Mouse (Mus musculus) MEL (cell line): ENCODE measurements around the gene Rnf123. TPM values are rescaled to one million over a fixed set of nuclear protein-coding genes. Genes with fewer than 3 reads are reported as not detected.

Source experiments
- DNase-seq: peaks from one replicate; pipeline ENCODE4 v3.0.0; 2011; ENCODE audit warnings: low read depth, low spot score
- H3K27ac ChIP-seq: 2 replicates; pipeline ENCODE4 v1.5.1; 2012; ENCODE audit warnings: low read depth, mild to moderate bottlenecking, control low read depth, low read length, moderate library complexity; ENCODE audit not compliant: control insufficient read depth
- H3K27me3 ChIP-seq, 2 experiments: fragments of 150-350 bp in 1 of 2; sonication (generic) in 1 of 2; 2 replicates each; pipeline ENCODE4 v1.6.1; 2012; ENCODE audit warnings: low read length in 2 of 2, mild to moderate bottlenecking in 2 of 2, improper control_type of control experiment in 1 of 2, moderate library complexity in 1 of 2; ENCODE audit not compliant: insufficient read depth in 2 of 2, control insufficient read depth in 1 of 2
- H3K36me3 ChIP-seq, 2 experiments: 2 replicates each; pipeline ENCODE4 v1.6.1; 2012 to 2014; ENCODE audit warnings: low read length in 2 of 2, improper control_type of control experiment in 1 of 2, inconsistent platforms in 1 of 2, mild to moderate bottlenecking in 1 of 2; ENCODE audit not compliant: insufficient read depth in 2 of 2, control insufficient read depth in 1 of 2
- H3K4me1 ChIP-seq, 2 experiments: fragments of 150-350 bp in 1 of 2; sonication (generic) in 1 of 2; 2 replicates each; pipeline ENCODE4 v1.6.1; 2012; ENCODE audit warnings: low read length in 2 of 2, improper control_type of control experiment in 1 of 2, mild to moderate bottlenecking in 1 of 2; ENCODE audit not compliant: insufficient read depth in 2 of 2, control insufficient read depth in 1 of 2
- H3K4me3 ChIP-seq, 2 experiments: fragments of 150-350 bp in 1 of 2; sonication (generic) in 1 of 2; 2 replicates each; pipeline ENCODE4 v1.5.1; 2012; ENCODE audit warnings: low read depth in 2 of 2, low read length in 2 of 2, mild to moderate bottlenecking in 2 of 2, moderate library complexity in 2 of 2, control low read depth in 1 of 2, improper control_type of control experiment in 1 of 2; ENCODE audit not compliant: control insufficient read depth in 1 of 2, insufficient read depth in 1 of 2
- H3K79me2 ChIP-seq: 2 replicates; pipeline ENCODE4 v1.6.1; 2012; ENCODE audit warnings: mild to moderate bottlenecking, low read length, moderate library complexity; ENCODE audit not compliant: control insufficient read depth, poor library complexity, insufficient read depth
- H3K9ac ChIP-seq: 2 replicates; pipeline ENCODE4 v1.6.1; 2012; ENCODE audit warnings: low read depth, mild to moderate bottlenecking, control low read depth, low read length, moderate library complexity; ENCODE audit not compliant: control insufficient read depth, poor library complexity, severe bottlenecking
- H3K9me3 ChIP-seq: fragments of 150-350 bp; sonication (generic); replicated peaks from 2 replicates; pipeline ENCODE4 v1.6.1; 2012; ENCODE audit warnings: mild to moderate bottlenecking, low read length, improper control_type of control experiment, moderate library complexity; ENCODE audit not compliant: insufficient read depth
- BHLHE40 ChIP-seq: IDR thresholded peaks from 2 replicates; pipeline ENCODE4 v1.6.1; 2012; ENCODE audit warnings: low read depth, mild to moderate bottlenecking, inconsistent platforms, low read length, improper control_type of control experiment, borderline replicate concordance
- CHD1 ChIP-seq: IDR thresholded peaks from 2 replicates; pipeline ENCODE4 v1.6.1; 2012; ENCODE audit warnings: low read depth, mild to moderate bottlenecking, inconsistent platforms, low read length, improper control_type of control experiment
- CHD2 ChIP-seq: IDR thresholded peaks from 2 replicates; pipeline ENCODE4 v1.6.1; 2011; ENCODE audit warnings: low read length, improper control_type of control experiment
- CTCF ChIP-seq, 3 experiments: IDR thresholded peaks in 2 of 3; conservative IDR thresholded peaks in 1 of 3; 2 replicates each; pipeline ENCODE4 v1.5.1; 2011 to 2012; ENCODE audit warnings: low read length in 3 of 3, low read depth in 2 of 3, mild to moderate bottlenecking in 2 of 3, improper control_type of control experiment in 1 of 3, inconsistent platforms in 1 of 3, mixed read lengths in 1 of 3, moderate library complexity in 1 of 3; ENCODE audit not compliant: control insufficient read depth in 1 of 3, insufficient read depth in 1 of 3, poor library complexity in 1 of 3, severe bottlenecking in 1 of 3
- E2F4 ChIP-seq: IDR thresholded peaks from 2 replicates; pipeline ENCODE4 v1.6.1; 2011; ENCODE audit warnings: low read depth, low read length, improper control_type of control experiment, borderline replicate concordance
- EP300 ChIP-seq, 2 experiments: IDR thresholded peaks; 2 replicates each; pipeline ENCODE4 v1.6.1; 2011; ENCODE audit warnings: improper control_type of control experiment in 2 of 2, low read length in 2 of 2, low read depth in 1 of 2, mild to moderate bottlenecking in 1 of 2
- ETS1 ChIP-seq: IDR thresholded peaks from 2 replicates; pipeline ENCODE4 v1.6.1; 2012; ENCODE audit warnings: low read depth, mild to moderate bottlenecking, inconsistent platforms, low read length, improper control_type of control experiment, moderate library complexity
- GATA1 ChIP-seq: IDR thresholded peaks from 2 replicates; pipeline ENCODE4 v1.6.1; 2011; ENCODE audit warnings: low read depth, low read length, improper control_type of control experiment
- KAT2A ChIP-seq: conservative IDR thresholded peaks from 2 replicates; pipeline ENCODE4 v1.6.1; 2012; ENCODE audit warnings: low read depth, low read length, improper control_type of control experiment, inconsistent platforms
- MAFK ChIP-seq: IDR thresholded peaks from 2 replicates; pipeline ENCODE4 v1.6.1; 2011; ENCODE audit warnings: low read depth, mild to moderate bottlenecking, low read length, improper control_type of control experiment, borderline replicate concordance
- MAX ChIP-seq: IDR thresholded peaks from 2 replicates; pipeline ENCODE4 v1.6.1; 2011; ENCODE audit warnings: low read length, improper control_type of control experiment
- MAZ ChIP-seq: IDR thresholded peaks from 2 replicates; pipeline ENCODE4 v1.6.1; 2012; ENCODE audit warnings: low read depth, mild to moderate bottlenecking, inconsistent platforms, low read length, improper control_type of control experiment
- MEF2A ChIP-seq: IDR thresholded peaks from 2 replicates; pipeline ENCODE4 v1.6.1; 2014; ENCODE audit warnings: low read depth, mild to moderate bottlenecking, inconsistent platforms, low read length, improper control_type of control experiment; ENCODE audit not compliant: poor library complexity, insufficient replicate concordance, severe bottlenecking; ENCODE audit errors: extremely low read depth
- POLR2AphosphoS2 ChIP-seq: IDR thresholded peaks from 2 replicates; pipeline ENCODE4 v1.6.1; 2011; ENCODE audit warnings: low read length, improper control_type of control experiment
- POLR2AphosphoS5 ChIP-seq: IDR thresholded peaks from 2 replicates; pipeline ENCODE4 v1.6.1; 2012; ENCODE audit warnings: low read depth, borderline replicate concordance, mild to moderate bottlenecking, inconsistent platforms, low read length, moderate library complexity, mixed read lengths
- RAD21 ChIP-seq: IDR thresholded peaks from 2 replicates; pipeline ENCODE4 v1.6.1; 2011; ENCODE audit warnings: mild to moderate bottlenecking, low read depth, low read length, improper control_type of control experiment
- RCOR1 ChIP-seq: IDR thresholded peaks from 2 replicates; pipeline ENCODE4 v1.6.1; 2012; ENCODE audit warnings: low read depth, mild to moderate bottlenecking, inconsistent platforms, low read length, improper control_type of control experiment
- SMC3 ChIP-seq: IDR thresholded peaks from 2 replicates; pipeline ENCODE4 v1.6.1; 2011; ENCODE audit warnings: low read depth, low read length, improper control_type of control experiment
- USF1 ChIP-seq: IDR thresholded peaks from 2 replicates; pipeline ENCODE4 v1.6.1; 2014; ENCODE audit warnings: low read depth, mild to moderate bottlenecking, inconsistent platforms, low read length, improper control_type of control experiment, moderate library complexity
- ZC3H11A ChIP-seq: IDR thresholded peaks from 2 replicates; pipeline ENCODE4 v1.6.1; 2012; ENCODE audit warnings: low read depth, mild to moderate bottlenecking, inconsistent platforms, low read length, improper control_type of control experiment
- ZMIZ1 ChIP-seq: IDR thresholded peaks from 2 replicates; pipeline ENCODE4 v1.6.1; 2012; ENCODE audit warnings: low read depth, mild to moderate bottlenecking, inconsistent platforms, low read length, improper control_type of control experiment, moderate library complexity
- polyA plus RNA-seq, 2 experiments: library from polyadenylated mRNA; stranded (reverse) in 1 of 2; unstranded in 1 of 2; fragments of >175 nt in 1 of 2; fragments of >200 nt in 1 of 2; gene quantifications; 2 replicates each; pipeline versions ENCODE4 v1.2.1 to v1.2.4; 2012; ENCODE audit warnings: low replicate concordance in 2 of 2, low read depth in 1 of 2; ENCODE audit not compliant: insufficient read length in 2 of 2, insufficient read depth in 1 of 2, missing spikeins in 1 of 2
- total RNA-seq: library from RNA; depleted of rRNA; stranded (reverse); fragments of 300-350 nt; gene quantifications from 2 replicates; pipeline ENCODE4 v1.2.3, GENCODE M21; 2012

Gene Rnf123
- total and polyA plus RNA-seq, 3 experiments, result 28.5 to 74.8 TPM; not detected in 1

GRCm38 (mm10) chr9:108056361-108057261 lies 26.5 kb downstream of the Rnf123 start:
- Histone ChIP-seq H3K27me3 (no peaks in the 10 kb centered on the region), H3K9ac (no peak overlapping the region), H3K79me2 (no peaks in the 10 kb centered on the region), H3K4me1 (peaks cover 0 to 3% of the 10 kb centered on the region in 2 experiments; a peak in 1 of 4 replicates), H3K27ac (no peak overlapping the region), H3K36me3 (no peaks in the 10 kb centered on the region; a peak in 1 of 4 replicates), H3K4me3 (no peak overlapping the region), H3K9me3 (no peaks in the 10 kb centered on the region)
- TF ChIP-seq BHLHE40 (no peak), ETS1 (no peak), MAZ (no peak)
- no peak for DNase-seq

GRCm38 (mm10) chr9:108055661-108056237 lies 27.4 kb downstream of the Rnf123 start:
- Histone ChIP-seq H3K9ac (no peak overlapping the region), H3K9me3 (no peaks in the 10 kb centered on the region), H3K27ac (no peak overlapping the region), H3K79me2 (no peaks in the 10 kb centered on the region), H3K36me3 (no peaks in the 10 kb centered on the region; a peak in 1 of 4 replicates), H3K4me3 (no peak overlapping the region), H3K27me3 (no peaks in the 10 kb centered on the region)
- DNase-seq, result no peak
- no peak for TF ChIP-seq MAX
- TF ChIP-seq MAFK, result no peak
- no peak for TF ChIP-seq RAD21
- TF ChIP-seq MEF2A, result no peak
- TF ChIP-seq CTCF (IDR thresholded peaks at IDR 0.05 in 2 of 3, conservative IDR thresholded peaks at IDR 0.05 in 1 of 3; ENCODE audit: control insufficient read depth in 1 of 3, insufficient read depth in 1 of 3, low read depth in 2 of 3, low read length in 3 of 3, poor library complexity in 1 of 3, severe bottlenecking in 1 of 3), result no peak
- TF ChIP-seq CHD2, result no peak
- no peak for TF ChIP-seq POLR2AphosphoS2
- TF ChIP-seq, all 39 proteins: peak for 0
- H3K4me1 ChIP-seq, result peaks cover 0 to 3% of the 10 kb centered on the region in 2 experiments; a peak in 1 of 4 replicates

GRCm38 (mm10) chr9:108055061-108055460 lies 28.1 kb downstream of the Rnf123 start:
- no peak for TF ChIP-seq CHD1
- no peak for TF ChIP-seq RCOR1
- no peak for TF ChIP-seq E2F4
- no peak for TF ChIP-seq POLR2AphosphoS5
- TF ChIP-seq GATA1, result no peak
- no peak for TF ChIP-seq ZC3H11A
- no peak for TF ChIP-seq USF1
- no peak for TF ChIP-seq KAT2A
- no peak for TF ChIP-seq SMC3
- no peak for TF ChIP-seq MEF2A
- no peak for TF ChIP-seq ZMIZ1
- no peak for TF ChIP-seq EP300 (IDR thresholded peaks at IDR 0.05; ENCODE audit: low read depth in 1 of 2, low read length in 2 of 2)
- TF ChIP-seq MAFK, result no peak
- TF ChIP-seq MAZ, result no peak
- Histone ChIP-seq H3K9ac (no peak overlapping the region), H3K79me2 (no peaks in the 10 kb centered on the region), H3K4me3 (no peak overlapping the region), H3K27ac (no peak overlapping the region), H3K9me3 (no peaks in the 10 kb centered on the region), H3K27me3 (no peaks in the 10 kb centered on the region), H3K36me3 (no peaks in the 10 kb centered on the region; a peak in 1 of 4 replicates), H3K4me1 (peaks cover 0 to 4% of the 10 kb centered on the region in 2 experiments; a peak in 1 of 4 replicates)
- DNase-seq, result no peak
